Mouse (Mus musculus): Measurements from ENCODE around the gene Apobr. TPM values are rescaled to one million over a fixed set of nuclear protein-coding genes. Genes with fewer than 3 reads are reported as not detected.

Apobr gene
- polyA plus RNA-seq, 2 experiments = 1.0 to 1.1 TPM

DNA sequence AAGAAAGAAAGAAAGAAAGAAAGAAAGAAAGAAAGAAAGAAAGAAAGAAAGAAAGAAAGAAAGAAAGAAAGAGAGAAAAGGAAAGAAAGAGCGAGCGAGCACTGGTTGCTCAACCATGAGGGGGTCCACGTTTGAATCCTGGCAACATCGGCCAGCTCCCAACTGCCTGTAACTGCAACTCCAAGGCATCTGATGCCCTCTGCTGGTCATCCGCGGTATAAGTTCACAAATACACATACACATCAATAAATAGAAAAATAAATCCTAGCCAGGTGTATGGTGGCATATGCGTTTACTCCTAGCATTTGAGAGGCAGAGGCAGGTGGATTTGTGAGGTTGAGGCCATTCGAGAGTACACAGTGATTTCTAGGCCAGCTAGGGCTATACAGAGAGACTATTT lies 7.8 kb upstream of the Apobr start:
- ATAC-seq (ENCODE audit: low FRiP score, low read depth) (no peak), DNase-seq (ENCODE audit: low spot score) (no peak)
- Histone ChIP-seq H3K4me3 (replicated peaks; ENCODE audit: low read length) (no peak overlapping the region), H3K27me3 (ENCODE audit: control insufficient read depth, insufficient read depth, low read length) (no peaks in the 10 kb centered on the region), H3K4me1 (ENCODE audit: control insufficient read depth, insufficient read depth, low read length) (peaks cover 5% of the 10 kb centered on the region; the same call in 1 of the 2 replicates), H3K27ac (replicated peaks; ENCODE audit: low read depth, low read length) (no peak overlapping the region), H3K9me3 (ENCODE audit: control insufficient read depth, low read length) (no peaks in the 10 kb centered on the region), H3K36me3 (ENCODE audit: control insufficient read depth, insufficient read depth, low read length) (peaks cover 57% of the 10 kb centered on the region), H3K9ac (ENCODE audit: low read depth, low read length, severe bottlenecking) (no peak overlapping the region), H3K4me2 (replicated peaks; ENCODE audit: low read depth, low read length, severe bottlenecking) (no peak overlapping the region)
- TF ChIP-seq POLR2A (IDR thresholded peaks at IDR 0.05; ENCODE audit: borderline replicate concordance, extremely low read depth, insufficient read depth, insufficient read length) = no peak
- 61% methylated on average over 8 of the region's 8 CpGs for WGBS

DNA sequence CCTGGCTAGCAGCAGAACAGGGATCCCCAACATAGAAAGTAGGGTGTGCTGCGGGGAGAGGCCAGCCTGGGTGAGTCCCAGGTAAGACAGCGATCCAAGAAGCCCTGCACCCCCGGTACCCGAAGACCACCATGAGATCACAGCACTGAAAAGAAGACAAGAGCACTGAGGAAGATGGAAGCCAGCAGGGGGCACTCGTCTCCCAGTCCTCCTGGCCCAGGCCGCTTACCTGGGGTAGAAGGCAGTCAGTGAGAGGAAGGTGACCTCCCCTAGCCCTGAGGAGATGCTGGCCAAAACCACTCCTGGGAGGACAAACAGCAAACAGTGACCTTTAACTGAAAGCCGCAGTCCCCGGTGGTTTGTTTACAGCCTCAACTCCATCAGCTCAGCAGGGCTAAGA lies 5.6 kb upstream of the Apobr start:
- Histone ChIP-seq H3K27me3 (ENCODE audit: control insufficient read depth, insufficient read depth, low read length) (no peaks in the 10 kb centered on the region), H3K9ac (ENCODE audit: low read depth, low read length, severe bottlenecking) (no peak overlapping the region), H3K4me1 (ENCODE audit: control insufficient read depth, insufficient read depth, low read length) (peaks cover 7% of the 10 kb centered on the region; the same call in 1 of the 2 replicates), H3K9me3 (ENCODE audit: control insufficient read depth, low read length) (no peaks in the 10 kb centered on the region), H3K4me3 (replicated peaks; ENCODE audit: low read length) (no peak overlapping the region), H3K4me2 (replicated peaks; ENCODE audit: low read depth, low read length, severe bottlenecking) (no peak overlapping the region), H3K27ac (replicated peaks; ENCODE audit: low read depth, low read length) (no peak overlapping the region), H3K36me3 (ENCODE audit: control insufficient read depth, insufficient read depth, low read length) (peaks cover 42% of the 10 kb centered on the region)
- WGBS = 43% methylated on average over 7 of the region's 8 CpGs
- ATAC-seq (ENCODE audit: low FRiP score, low read depth) (no peak), DNase-seq (ENCODE audit: low spot score) (peak; percentile 31)
- TF ChIP-seq POLR2A (IDR thresholded peaks at IDR 0.05; ENCODE audit: borderline replicate concordance, extremely low read depth, insufficient read depth, insufficient read length) = no peak

DNA sequence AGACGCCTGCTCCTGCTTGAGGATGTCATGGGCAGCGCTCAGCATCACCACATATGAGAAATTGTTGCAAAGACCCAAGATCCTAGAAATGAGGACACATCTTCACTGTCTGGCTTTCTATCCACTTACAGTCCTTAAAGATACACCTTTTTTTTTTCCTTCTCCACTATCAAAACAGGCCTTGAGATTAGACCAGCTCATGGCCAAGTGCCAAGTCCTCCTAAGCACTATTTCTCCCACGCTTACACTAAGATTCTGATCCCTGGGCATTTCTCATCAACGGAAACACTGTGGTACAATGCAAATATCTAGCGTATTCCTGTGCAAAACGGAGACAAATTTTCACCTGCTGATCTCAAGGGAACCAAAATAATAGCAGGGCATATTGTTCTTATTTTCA lies 3.1 kb upstream of the Apobr start:
- H3K4me2 ChIP-seq (replicated peaks; ENCODE audit: low read depth, low read length, severe bottlenecking) = no peak overlapping the region
- H3K9ac ChIP-seq (ENCODE audit: low read depth, low read length, severe bottlenecking) = no peak overlapping the region

DNA sequence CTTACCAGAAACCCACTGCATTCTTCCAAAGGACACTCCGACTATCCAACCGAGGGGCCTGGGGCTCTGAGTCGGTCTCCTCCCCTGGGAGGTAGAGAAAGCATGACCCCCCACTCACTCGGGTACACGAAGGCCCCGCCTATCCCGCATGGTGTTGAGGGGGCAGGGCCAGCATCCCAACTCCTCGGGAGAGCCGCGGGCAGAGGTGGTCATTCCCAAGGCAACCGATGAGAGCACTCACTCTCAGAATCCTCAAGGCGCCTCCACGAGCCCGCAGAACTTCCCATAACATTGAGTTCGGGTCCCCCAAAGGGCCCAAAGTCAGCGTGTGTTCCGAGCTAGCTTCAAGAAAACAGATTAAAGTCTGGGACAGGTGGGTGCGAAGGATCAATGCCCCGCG lies 2.0 kb upstream of the Apobr start:
- Histone ChIP-seq H3K27me3 (ENCODE audit: control insufficient read depth, insufficient read depth, low read length) (no peaks in the 10 kb centered on the region), H3K4me3 (replicated peaks; ENCODE audit: low read length) (peak overlapping the region; percentile 46), H3K36me3 (ENCODE audit: control insufficient read depth, insufficient read depth, low read length) (peaks cover 23% of the 10 kb centered on the region), H3K4me2 (replicated peaks; ENCODE audit: low read depth, low read length, severe bottlenecking) (peak overlapping the region; percentile 91), H3K27ac (replicated peaks; ENCODE audit: low read depth, low read length) (peak overlapping the region; percentile 73), H3K9ac (ENCODE audit: low read depth, low read length, severe bottlenecking) (peak overlapping the region; percentile 51), H3K4me1 (ENCODE audit: control insufficient read depth, insufficient read depth, low read length) (peaks cover 7% of the 10 kb centered on the region; the same call in 1 of the 2 replicates), H3K9me3 (ENCODE audit: control insufficient read depth, low read length) (no peaks in the 10 kb centered on the region)
- no peak for DNase-seq (ENCODE audit: low spot score)
- ATAC-seq (ENCODE audit: low FRiP score, low read depth) = peak; percentile 67
- no peak for TF ChIP-seq POLR2A (IDR thresholded peaks at IDR 0.05; ENCODE audit: borderline replicate concordance, extremely low read depth, insufficient read depth, insufficient read length)
- 1% methylated on average over 20 of the region's 20 CpGs for WGBS

More for the DNA sequence above, 3.1 kb upstream of the Apobr start:
- no peaks in the 10 kb centered on the region for H3K27me3 ChIP-seq (ENCODE audit: control insufficient read depth, insufficient read depth, low read length)
- ATAC-seq (ENCODE audit: low FRiP score, low read depth) (no peak), DNase-seq (ENCODE audit: low spot score) (no peak)
- WGBS = 92% methylated on average over 6 of the region's 6 CpGs
- H3K4me3 ChIP-seq (replicated peaks; ENCODE audit: low read length) = no peak overlapping the region
- peaks cover 26% of the 10 kb centered on the region for H3K36me3 ChIP-seq (ENCODE audit: control insufficient read depth, insufficient read depth, low read length)
- H3K4me1 ChIP-seq (ENCODE audit: control insufficient read depth, insufficient read depth, low read length) = peaks cover 7% of the 10 kb centered on the region; the same call in 1 of the 2 replicates
- no peaks in the 10 kb centered on the region for H3K9me3 ChIP-seq (ENCODE audit: control insufficient read depth, low read length)
- no peak overlapping the region for H3K27ac ChIP-seq (replicated peaks; ENCODE audit: low read depth, low read length)
- TF ChIP-seq POLR2A (IDR thresholded peaks at IDR 0.05; ENCODE audit: borderline replicate concordance, extremely low read depth, insufficient read depth, insufficient read length) = no peak

DNA sequence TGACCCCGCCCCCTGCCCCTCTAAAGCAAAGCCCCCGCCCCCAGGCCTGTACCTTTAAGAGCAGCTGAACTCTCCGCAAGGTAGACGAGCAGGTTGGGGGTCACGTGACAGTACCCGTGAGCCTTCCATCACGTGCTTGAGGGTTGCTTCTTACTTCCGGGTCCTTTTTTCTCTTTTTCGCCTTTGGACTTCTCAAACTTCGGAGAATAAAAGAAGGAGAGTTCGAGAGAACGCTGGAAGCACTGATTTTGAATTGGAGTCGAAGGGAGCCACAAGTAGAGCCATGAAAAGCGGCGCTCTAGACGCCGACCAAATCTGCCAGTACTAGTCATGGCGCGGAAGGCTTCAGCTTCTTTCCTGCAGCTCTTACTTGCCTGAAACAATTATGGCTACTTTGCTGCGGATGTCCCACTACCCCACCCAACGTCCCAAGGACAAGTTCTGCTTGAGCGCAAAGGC lies 1.5 kb upstream of the Apobr start:
- TF ChIP-seq POLR2A (IDR thresholded peaks at IDR 0.05; ENCODE audit: borderline replicate concordance, extremely low read depth, insufficient read depth, insufficient read length) = 0 out of 2 replicates have a peak, but pooled peaks have one; percentile 20
- Histone ChIP-seq H3K9ac (ENCODE audit: low read depth, low read length, severe bottlenecking) (peak overlapping the region; percentile 51), H3K4me3 (replicated peaks; ENCODE audit: low read length) (peak overlapping the region; percentile 46), H3K4me2 (replicated peaks; ENCODE audit: low read depth, low read length, severe bottlenecking) (peak overlapping the region; percentile 91), H3K4me1 (ENCODE audit: control insufficient read depth, insufficient read depth, low read length) (peaks cover 7% of the 10 kb centered on the region; the same call in 1 of the 2 replicates), H3K27ac (replicated peaks; ENCODE audit: low read depth, low read length) (peak overlapping the region; percentile 73), H3K9me3 (ENCODE audit: control insufficient read depth, low read length) (no peaks in the 10 kb centered on the region), H3K36me3 (ENCODE audit: control insufficient read depth, insufficient read depth, low read length) (peaks cover 18% of the 10 kb centered on the region), H3K27me3 (ENCODE audit: control insufficient read depth, insufficient read depth, low read length) (no peaks in the 10 kb centered on the region)
- ATAC-seq (ENCODE audit: low FRiP score, low read depth) (peak; percentile 94), DNase-seq (ENCODE audit: low spot score) (peak; percentile 93)
- under 1% methylated on average over 22 of the region's 22 CpGs for WGBS

Data from limb, embryonic 14.5 days (tissue).